Comparison of ENCODE assay signal across 33 mouse cellular contexts in the genomic region with DNA sequence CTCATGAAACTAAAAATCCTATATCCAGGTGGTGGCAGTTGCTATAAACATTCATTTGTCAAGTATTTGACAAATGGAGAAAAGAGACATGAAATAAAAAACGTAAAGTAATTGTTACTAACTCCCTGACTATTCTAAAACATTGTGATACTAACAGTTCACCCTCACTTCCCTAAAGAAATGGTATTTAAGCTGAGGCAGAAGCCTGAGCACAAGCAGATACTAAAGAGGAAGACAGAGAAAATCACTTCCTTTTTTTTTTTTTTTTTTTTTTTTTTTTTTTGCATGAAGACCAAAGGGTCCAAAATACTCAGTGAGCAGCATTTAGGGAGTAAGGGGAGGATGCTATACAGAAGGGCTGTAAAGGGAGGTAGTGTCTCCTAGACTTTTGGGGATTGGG. TPM values are rescaled to one million over a fixed set of nuclear protein-coding genes. Genes with fewer than 3 reads are reported as not detected.
DNase-seq lines count a peak whose midpoint lies in the region; ATAC-seq and TF ChIP-seq lines count a peak whose summit lies in the region.
"Had no signal": no experiment of that assay in that cellular context is flagged by ENCODE, and none has a peak within 500 bp of the region (broad histone marks: within the 10 kb centered on the region; RNA-seq: fewer than 3 reads in every experiment).

No protein-coding gene starts in this region.

- no peak for TF ChIP-seq CTCF in spleen, adult 2 months (IDR thresholded peaks at IDR 0.05; ENCODE audit: extremely low read depth, insufficient read depth, insufficient read length, insufficient replicate concordance)
- TF ChIP-seq CTCF in bone marrow macrophage, adult 2 months (IDR thresholded peaks at IDR 0.05; ENCODE audit: low read depth, low read length), result no peak

- no peaks in the 10 kb centered on the region for H3K36me3 ChIP-seq in spleen, adult 2 months (ENCODE audit: control insufficient read depth, insufficient read depth, low read length)
- 0 out of 2 replicates have a peak, but pooled peaks cover 2% of the 10 kb centered on the region for H3K36me3 ChIP-seq in forebrain, embryonic 10.5 days (replicated peaks)
- H3K36me3 ChIP-seq: embryonic facial prominence, embryonic 13.5 days; intestine, embryonic 15.5 days; limb, embryonic 10.5 days; limb, embryonic 15.5 days; liver, embryonic 13.5 days had no signal

- ATAC-seq in megakaryocyte, adult 5-6 weeks (ENCODE audit: poor library complexity, severe bottlenecking), result peak; percentile 95
- ATAC-seq: CD4-positive, CD25-positive, alpha-beta regulatory T cell, adult 4 months; forebrain, embryonic 16.5 days; hindbrain, postnatal 0 days; intestine, embryonic 15.5 days had no signal

- WGBS in spleen, adult 2 months, result 15% methylated on average over 1 of the region's 1 CpGs
- 91% methylated on average over 1 of the region's 1 CpGs for WGBS in forebrain, embryonic 10.5 days

- intact Hi-C loops in left cerebral cortex, postnatal 36 days (cut with DNase I), result no loop called here

- 0 out of 2 replicates have a peak overlapping the region, but pooled peaks have one; percentile 51 for H3K27ac ChIP-seq in spleen, adult 2 months (ENCODE audit: insufficient read depth, low read length)
- H3K27ac ChIP-seq in bone marrow macrophage, adult 2 months (ENCODE audit: insufficient read depth, low read depth, low read length), result peak overlapping the region; percentile 68
- no peak overlapping the region for H3K27ac ChIP-seq in forebrain, embryonic 10.5 days
- H3K27ac ChIP-seq: embryonic facial prominence, embryonic 13.5 days; gastrocnemius, adult 2 months; hindbrain, postnatal 0 days; intestine, embryonic 15.5 days; kidney, postnatal 0 days; limb, embryonic 10.5 days; limb, embryonic 15.5 days; liver, embryonic 13.5 days; stomach, postnatal 0 days had no signal

- no peak overlapping the region for H3K4me3 ChIP-seq in spleen, adult 2 months (ENCODE audit: extremely low read depth, insufficient read depth, insufficient read length)
- H3K4me3 ChIP-seq in bone marrow macrophage, adult 2 months (ENCODE audit: insufficient read depth, low read length), result no peak overlapping the region
- no peak overlapping the region for H3K4me3 ChIP-seq in forebrain, embryonic 10.5 days
- H3K4me3 ChIP-seq: embryonic facial prominence, embryonic 13.5 days; gastrocnemius, adult 2 months; intestine, embryonic 15.5 days; limb, embryonic 10.5 days; limb, embryonic 15.5 days; liver, embryonic 13.5 days; megakaryocyte, embryonic 14.5 days had no signal

- no peaks in the 10 kb centered on the region for H3K27me3 ChIP-seq in spleen, adult 2 months (ENCODE audit: control insufficient read depth, insufficient read depth, low read length)
- H3K27me3 ChIP-seq in forebrain, embryonic 10.5 days (ENCODE audit: poor library complexity, severe bottlenecking), result no peaks in the 10 kb centered on the region
- H3K27me3 ChIP-seq: embryonic facial prominence, embryonic 13.5 days; intestine, embryonic 15.5 days; limb, embryonic 15.5 days; liver, embryonic 13.5 days; megakaryocyte, embryonic 14.5 days had no signal

- 0 out of 2 replicates have a peak, but pooled peaks cover 2% of the 10 kb centered on the region for H3K9me3 ChIP-seq in forebrain, embryonic 10.5 days
- H3K9me3 ChIP-seq: embryonic facial prominence, embryonic 13.5 days; intestine, embryonic 15.5 days; limb, embryonic 10.5 days; limb, embryonic 15.5 days; liver, embryonic 13.5 days; megakaryocyte, embryonic 14.5 days had no signal

- DNase-seq in spleen, adult 2 months (ENCODE audit: low read depth in 1 of 2, low spot score in 2 of 2), result peak in 1 of 2 experiments; percentile 49
- DNase-seq in spleen, postnatal 10 days (ENCODE audit: low spot score in 2 of 2), result no peak
- no peak for DNase-seq in urinary bladder, postnatal 36 days (ENCODE audit: low spot score in 2 of 2)
- DNase-seq in left cerebral cortex, postnatal 36 days (ENCODE audit: low spot score in 2 of 2), result no peak
- no peak for DNase-seq in forebrain, embryonic 10.5 days (ENCODE audit: extremely low spot score, low spot score)
- DNase-seq: adrenal gland, adult 8-10 months; cerebellum, adult 8-10 months; cerebellum, postnatal 36 days; embryo, embryonic 11 days; gastrocnemius, adult 2 months; gastrocnemius, postnatal 36 days; heart, postnatal 14 days; kidney, adult 8-10 months; layer of hippocampus, postnatal 36 days; liver, embryonic 13.5 days; lung, adult 18-20 months; lung, postnatal 14 days; midbrain, embryonic 14.5 days; right cerebral cortex, adult 18-20 months; thymus, adult 18-20 months; thymus, postnatal 36 days had no signal

- peaks cover 10% of the 10 kb centered on the region for H3K4me1 ChIP-seq in spleen, adult 2 months (ENCODE audit: control insufficient read depth, insufficient read depth, insufficient read length)
- peaks cover 45% of the 10 kb centered on the region for H3K4me1 ChIP-seq in bone marrow macrophage, adult 2 months (ENCODE audit: control insufficient read depth, insufficient read depth, low read length)
- H3K4me1 ChIP-seq in forebrain, embryonic 10.5 days, result no peaks in the 10 kb centered on the region
- H3K4me1 ChIP-seq: embryonic facial prominence, embryonic 13.5 days; intestine, embryonic 15.5 days; limb, embryonic 10.5 days had no signal

- no peak for TF ChIP-seq POLR2A in spleen, adult 2 months (IDR thresholded peaks at IDR 0.05; ENCODE audit: low read depth, low read length)
- TF ChIP-seq POLR2A in bone marrow macrophage, adult 2 months (IDR thresholded peaks at IDR 0.05; ENCODE audit: borderline replicate concordance, low read depth, low read length), result no peak

RNA-seq across cellular contexts. Expression of a gene that starts 13.6 kb away (rescaled TPM):
- 52.5 and 70.3 TPM in 2 replicates for polyA plus RNA-seq in spleen, adult 2 months (2012; rRNA removed)
- polyA plus RNA-seq in bone marrow macrophage, adult 2 months (2012; ENCODE audit: insufficient read depth, insufficient read length, missing spikeins), result 504 and 635 TPM in 2 replicates
- total RNA-seq in megakaryocyte, adult 5-6 weeks (2015), result 424 and 462 TPM in 2 replicates
- 408 and 436 TPM in 2 replicates for total RNA-seq in megakaryocyte, adult 5-6 weeks (2017)
- total RNA-seq in left cerebral cortex, postnatal 36 days (2021), result 100 to 1,000 TPM; 104 to 105 TPM
- polyA plus RNA-seq in forebrain, embryonic 10.5 days (2016; fragmentation: Nextera tagmentation; extraction: Ambion mirVana), result 55.9 and 59.8 TPM in 2 replicates
